Mouse (Mus musculus): Measurements from ENCODE around the gene Hspb1.

GRCm38 (mm10) chr5:135918059-135918437, 30.3 kb downstream of the Hspb1 start:
- TF ChIP-seq POLR2A (IDR thresholded peaks at IDR 0.05; ENCODE audit: control insufficient read depth, low read depth, low read length) (no peak), CTCF (IDR thresholded peaks at IDR 0.05; ENCODE audit: control insufficient read depth, insufficient read depth, insufficient replicate concordance, low read depth, low read length) (no peak)

Data from testis, adult 2 months (tissue).